Comparison of ENCODE assay signal across 20 mouse cellular contexts in genomic region chr1:192677236-192677635, GRCm38 (mm10).
DNase-seq lines count a peak whose midpoint lies in the region; ATAC-seq lines count a peak whose summit lies in the region.
"Had no signal": no experiment of that assay in that cellular context is flagged by ENCODE, and none has a peak within 500 bp of the region (broad histone marks: within the 10 kb centered on the region; RNA-seq: fewer than 3 reads in every experiment).

No protein-coding gene starts in this region.

- no peak overlapping the region for H3K27ac ChIP-seq in midbrain, embryonic 14.5 days (replicated peaks; ENCODE audit: low read depth, low read length)
- no peak overlapping the region for H3K27ac ChIP-seq in midbrain, embryonic 13.5 days
- H3K27ac ChIP-seq: embryonic facial prominence, embryonic 13.5 days; forebrain, embryonic 10.5 days; gastrocnemius, adult 2 months; heart, embryonic 13.5 days; hindbrain, embryonic 12.5 days; intestine, embryonic 15.5 days had no signal

- intact Hi-C loops in heart, postnatal 14 days (cut with DNase I), result no loop called here

- DNase-seq in midbrain, embryonic 14.5 days, result peak; percentile 35
- peak; percentile 56 for DNase-seq in ovary, adult 18-20 months (ENCODE audit: low spot score)
- DNase-seq in ovary, postnatal 14 days (ENCODE audit: low spot score), result no peak
- peak; percentile 33 for DNase-seq in adipocyte (ENCODE audit: low spot score)
- DNase-seq in fat pad, adult 2 months (ENCODE audit: extremely low read depth, low read depth, low spot score), result peak; percentile 88
- no peak for DNase-seq in heart, postnatal 14 days
- DNase-seq: cerebellum, adult 11-12 months; cerebellum, adult 9-11 months; cerebellum, postnatal 36 days; gastrocnemius, adult 2 months; gastrocnemius, postnatal 25 days; heart, adult 11 months; heart, postnatal 4 days had no signal

- H3K4me3 ChIP-seq in midbrain, embryonic 14.5 days (replicated peaks; ENCODE audit: low read depth, low read length), result no peak overlapping the region
- H3K4me3 ChIP-seq in midbrain, embryonic 13.5 days (replicated peaks), result no peak overlapping the region
- H3K4me3 ChIP-seq: embryonic facial prominence, embryonic 13.5 days; forebrain, embryonic 10.5 days; gastrocnemius, adult 2 months; heart, embryonic 13.5 days; hindbrain, embryonic 12.5 days; intestine, embryonic 15.5 days had no signal

- H3K36me3 ChIP-seq in midbrain, embryonic 14.5 days (ENCODE audit: control insufficient read depth, insufficient read depth, low read length), result no peaks in the 10 kb centered on the region
- peaks cover 4% of the 10 kb centered on the region; the same call in 1 of the 2 replicates for H3K36me3 ChIP-seq in midbrain, embryonic 13.5 days
- H3K36me3 ChIP-seq: hindbrain, embryonic 12.5 days; intestine, embryonic 15.5 days had no signal

- 0 out of 2 replicates have a peak, but pooled peaks cover 3% of the 10 kb centered on the region for H3K4me1 ChIP-seq in midbrain, embryonic 14.5 days (ENCODE audit: control insufficient read depth, insufficient read depth, low read length)
- 0 out of 2 replicates have a peak, but pooled peaks cover 2% of the 10 kb centered on the region for H3K4me1 ChIP-seq in midbrain, embryonic 13.5 days (replicated peaks)
- H3K4me1 ChIP-seq: embryonic facial prominence, embryonic 13.5 days; heart, embryonic 13.5 days; intestine, embryonic 15.5 days had no signal

- 77% methylated on average over 5 of the region's 5 CpGs for WGBS in midbrain, embryonic 14.5 days
- 79% methylated on average over 5 of the region's 5 CpGs for WGBS in midbrain, embryonic 13.5 days

- no peak overlapping the region for H3K4me2 ChIP-seq in midbrain, embryonic 14.5 days (ENCODE audit: low read length)
- no peak overlapping the region for H3K4me2 ChIP-seq in midbrain, embryonic 13.5 days (replicated peaks)
- H3K4me2 ChIP-seq: embryonic facial prominence, embryonic 13.5 days; heart, embryonic 13.5 days; hindbrain, embryonic 12.5 days; intestine, embryonic 15.5 days had no signal

- no peak overlapping the region for H3K9ac ChIP-seq in midbrain, embryonic 14.5 days (replicated peaks; ENCODE audit: low read length)
- no peak overlapping the region for H3K9ac ChIP-seq in midbrain, embryonic 13.5 days (replicated peaks)
- H3K9ac ChIP-seq: embryonic facial prominence, embryonic 13.5 days; heart, embryonic 13.5 days; hindbrain, embryonic 12.5 days; intestine, embryonic 15.5 days had no signal

- H3K9me3 ChIP-seq in midbrain, embryonic 14.5 days (ENCODE audit: control insufficient read depth, low read length), result no peaks in the 10 kb centered on the region
- H3K9me3 ChIP-seq in midbrain, embryonic 13.5 days, result peaks cover 2% of the 10 kb centered on the region; the same call in 1 of the 2 replicates
- H3K9me3 ChIP-seq: embryonic facial prominence, embryonic 13.5 days; hindbrain, embryonic 12.5 days; intestine, embryonic 15.5 days had no signal

- no peak for ATAC-seq in midbrain, embryonic 14.5 days (ENCODE audit: low FRiP score, low TSS enrichment)
- ATAC-seq in midbrain, embryonic 13.5 days, result no peak
- ATAC-seq: forebrain, embryonic 14.5 days; intestine, embryonic 15.5 days had no signal

- H3K27me3 ChIP-seq in midbrain, embryonic 14.5 days (ENCODE audit: control insufficient read depth, insufficient read depth, low read length), result no peaks in the 10 kb centered on the region
- no peaks in the 10 kb centered on the region for H3K27me3 ChIP-seq in midbrain, embryonic 13.5 days
- H3K27me3 ChIP-seq: embryonic facial prominence, embryonic 13.5 days; heart, embryonic 13.5 days; hindbrain, embryonic 12.5 days; intestine, embryonic 15.5 days had no signal

Comparison
In these comparisons a context has a peak if more than half of its experiments do, and no peak if none do; other contexts are left out.
1. DNase-seq: peak in midbrain, embryonic 14.5 days (single experiment), ovary, adult 18-20 months (single experiment), adipocyte (single experiment) and fat pad, adult 2 months (single experiment); none in ovary, postnatal 14 days (single experiment) and heart, postnatal 14 days (0 of 2).